ENCODE assay signal across 8 mouse cellular contexts in the genomic region with DNA sequence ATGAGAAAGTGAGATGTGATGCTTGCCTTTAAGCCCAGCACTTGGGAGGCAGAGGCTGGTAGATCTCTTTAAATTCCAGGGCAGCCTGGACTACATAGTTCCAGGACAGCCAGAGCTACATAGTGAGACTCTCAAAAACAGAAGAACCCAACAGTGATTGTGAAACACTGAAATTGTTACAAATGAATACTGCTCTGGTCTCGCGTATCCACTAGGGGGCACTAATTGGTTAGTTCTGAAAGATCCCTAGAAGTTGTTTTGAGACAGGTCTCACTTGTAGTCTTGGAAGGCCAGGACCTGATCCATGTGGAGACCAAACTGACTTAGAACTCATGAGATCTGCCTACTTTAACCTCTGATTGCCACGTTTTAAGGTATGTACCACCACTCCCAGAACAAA. TPM values are rescaled to one million over a fixed set of nuclear protein-coding genes. Genes with fewer than 3 reads are reported as not detected.
DNase-seq lines count a peak whose midpoint lies in the region; ATAC-seq lines count a peak whose summit lies in the region.

No protein-coding gene starts in this region.

- no peak overlapping the region for H3K4me3 ChIP-seq in intestine, embryonic 16.5 days (ENCODE audit: low read length)
- H3K4me3 ChIP-seq in midbrain, embryonic 10.5 days = no peak overlapping the region

- no peaks in the 10 kb centered on the region for H3K27me3 ChIP-seq in intestine, embryonic 16.5 days (replicated peaks; ENCODE audit: control insufficient read depth, insufficient read depth, low read length)
- no peaks in the 10 kb centered on the region for H3K27me3 ChIP-seq in midbrain, embryonic 10.5 days (ENCODE audit: low read depth, poor library complexity, severe bottlenecking)

- intact Hi-C loops in left cerebral cortex, postnatal 25 days (cut with DNase I) = loop anchor here (1.0 to 5.0 kb wide), 3 partner anchors 39 to 197 kb away; no protein-coding TSS in a partner anchor

- WGBS in intestine, embryonic 16.5 days = 4% methylated on average over 3 of the region's 3 CpGs
- 1% methylated on average over 3 of the region's 3 CpGs for WGBS in midbrain, embryonic 10.5 days

- H3K4me2 ChIP-seq in intestine, embryonic 16.5 days (ENCODE audit: low read depth, low read length) = no peak overlapping the region

- H3K27ac ChIP-seq in intestine, embryonic 16.5 days (ENCODE audit: low read length) = no peak overlapping the region
- H3K27ac ChIP-seq in midbrain, embryonic 10.5 days (replicated peaks) = no peak overlapping the region

- no peak overlapping the region for H3K9ac ChIP-seq in intestine, embryonic 16.5 days (ENCODE audit: low read depth, low read length)

- DNase-seq in ovary, postnatal 14 days (ENCODE audit: low spot score) = peak; percentile 63
- no peak for DNase-seq in ovary, postnatal 36 days (ENCODE audit: low spot score)
- DNase-seq in cerebellum, postnatal 25 days = peak; percentile 56 to 79
- DNase-seq in frontal cortex, adult 2 months (ENCODE audit: extremely low spot score in 1 of 2, low spot score in 1 of 2) = peak; percentile 79 to 94
- DNase-seq in left cerebral cortex, postnatal 25 days (ENCODE audit: low spot score in 2 of 2) = peak; percentile 79 to 90
- DNase-seq in midbrain, embryonic 10.5 days (ENCODE audit: low spot score) = peak; percentile 65
- peak; percentile 23 to 60 for DNase-seq in spleen, postnatal 10 days (ENCODE audit: low spot score in 2 of 2)

- 0 out of 2 replicates have a peak, but pooled peaks cover 4% of the 10 kb centered on the region for H3K4me1 ChIP-seq in intestine, embryonic 16.5 days (ENCODE audit: control insufficient read depth, insufficient read depth, low read length)
- H3K4me1 ChIP-seq in midbrain, embryonic 10.5 days = peaks cover 8% of the 10 kb centered on the region

- peaks cover 11% of the 10 kb centered on the region; the same call in 1 of the 2 replicates for H3K36me3 ChIP-seq in intestine, embryonic 16.5 days (ENCODE audit: control insufficient read depth, insufficient read depth, low read length)
- peaks cover 60% of the 10 kb centered on the region for H3K36me3 ChIP-seq in midbrain, embryonic 10.5 days

- H3K9me3 ChIP-seq in intestine, embryonic 16.5 days (ENCODE audit: control insufficient read depth, low read length) = no peaks in the 10 kb centered on the region
- no peaks in the 10 kb centered on the region for H3K9me3 ChIP-seq in midbrain, embryonic 10.5 days (replicated peaks)

- peak; percentile 59 for ATAC-seq in intestine, embryonic 16.5 days

RNA-seq across cellular contexts. Expression of gene Pabpn1, which starts 8.1 kb away (rescaled TPM):
- 466 and 555 TPM in 2 replicates for polyA plus RNA-seq in frontal cortex, adult 2 months (2012; rRNA removed)
- polyA plus RNA-seq in intestine, embryonic 16.5 days (2015; fragmentation: Nextera tagmentation; extraction: Ambion mirVana) = 79.8 and 84.7 TPM in 2 replicates
- total RNA-seq in left cerebral cortex, postnatal 25 days (2021) = 100 to 1,000 TPM; 204 to 231 TPM
- polyA plus RNA-seq in midbrain, embryonic 10.5 days (2016; fragmentation: Nextera tagmentation; extraction: Ambion mirVana) = 165 and 175 TPM in 2 replicates

RNA-seq across cellular contexts. Expression of gene Slc22a17, which starts 12.5 kb away (rescaled TPM):
- 744 and 786 TPM in 2 replicates for polyA plus RNA-seq in frontal cortex, adult 2 months (2012; rRNA removed)
- 21.2 and 23.8 TPM in 2 replicates for polyA plus RNA-seq in intestine, embryonic 16.5 days (2015; fragmentation: Nextera tagmentation; extraction: Ambion mirVana)
- 100 to 1,000 TPM; 628 to 630 TPM for total RNA-seq in left cerebral cortex, postnatal 25 days (2021)
- polyA plus RNA-seq in midbrain, embryonic 10.5 days (2016; fragmentation: Nextera tagmentation; extraction: Ambion mirVana) = 42.0 and 52.0 TPM in 2 replicates

RNA-seq across cellular contexts. Expression of gene Gm20521, which starts 17.1 kb away (rescaled TPM):
- polyA plus RNA-seq in frontal cortex, adult 2 months (2012; rRNA removed) = 0.90 TPM in 1 of 2 replicates, not detected in the other
- polyA plus RNA-seq in intestine, embryonic 16.5 days (2015; fragmentation: Nextera tagmentation; extraction: Ambion mirVana) = 0.49 and 0.76 TPM in 2 replicates
- total RNA-seq in left cerebral cortex, postnatal 25 days (2021) = 10 to 100 TPM in 1 of 2 experiments, 1 to 10 TPM in 1; 3.2 to 16.8 TPM
- not detected in 2 replicates for polyA plus RNA-seq in midbrain, embryonic 10.5 days (2016; fragmentation: Nextera tagmentation; extraction: Ambion mirVana)

RNA-seq across cellular contexts. Expression of gene Bcl2l2, which starts 17.2 kb away (rescaled TPM):
- 92.6 and 107 TPM in 2 replicates for polyA plus RNA-seq in frontal cortex, adult 2 months (2012; rRNA removed)
- polyA plus RNA-seq in intestine, embryonic 16.5 days (2015; fragmentation: Nextera tagmentation; extraction: Ambion mirVana) = 5.1 and 5.8 TPM in 2 replicates
- total RNA-seq in left cerebral cortex, postnatal 25 days (2021) = 100 to 1,000 TPM; 135 to 136 TPM
- polyA plus RNA-seq in midbrain, embryonic 10.5 days (2016; fragmentation: Nextera tagmentation; extraction: Ambion mirVana) = 2.7 and 3.4 TPM in 2 replicates

RNA-seq across cellular contexts. Expression of gene Ppp1r3e, which starts 23.0 kb away (rescaled TPM):
- 13.7 and 16.1 TPM in 2 replicates for polyA plus RNA-seq in frontal cortex, adult 2 months (2012; rRNA removed)
- 1.4 and 1.8 TPM in 2 replicates for polyA plus RNA-seq in intestine, embryonic 16.5 days (2015; fragmentation: Nextera tagmentation; extraction: Ambion mirVana)
- total RNA-seq in left cerebral cortex, postnatal 25 days (2021) = 10 to 100 TPM; 13.5 to 16.4 TPM
- polyA plus RNA-seq in midbrain, embryonic 10.5 days (2016; fragmentation: Nextera tagmentation; extraction: Ambion mirVana) = 0.31 and 0.81 TPM in 2 replicates

Comparison
In these comparisons a context has a peak if more than half of its experiments do, and no peak if none do; other contexts are left out.
1. RNA of gene Slc22a17, which starts 12.5 kb away (polyA plus RNA-seq): 744 to 786 TPM in frontal cortex, adult 2 months; 42.0 to 52.0 TPM in midbrain, embryonic 10.5 days and 21.2 to 23.8 TPM in intestine, embryonic 16.5 days; every median in the first group is over 10 times any median in the second.